Mouse (Mus musculus) spleen, adult 2 months (tissue): ENCODE measurements around the gene Six3. TPM values are rescaled to one million over a fixed set of nuclear protein-coding genes. Genes with fewer than 3 reads are reported as not detected.

Experiments
- DNase-seq, 2 experiments: peaks; one replicate each; pipeline versions ENCODE4 v3.0.0 to v3.0.0-alpha.2; 2012 to 2021; ENCODE audit warnings: low spot score in 2 of 2, low read depth in 1 of 2
- H3K27ac ChIP-seq: fragments of 200-500 bp; 2 replicates; pipeline ENCODE4 v1.5.1; 2012; ENCODE audit warnings: low read length, inconsistent platforms; ENCODE audit not compliant: insufficient read depth
- H3K27me3 ChIP-seq: fragments of 200-500 bp; 2 replicates; pipeline ENCODE4 v1.6.1; 2012; ENCODE audit warnings: mild to moderate bottlenecking, moderate library complexity, low read length, inconsistent platforms; ENCODE audit not compliant: control insufficient read depth, insufficient read depth
- H3K36me3 ChIP-seq: fragments of 200-500 bp; 2 replicates; pipeline ENCODE4 v1.6.1; 2012; ENCODE audit warnings: mild to moderate bottlenecking, low read length, inconsistent platforms; ENCODE audit not compliant: control insufficient read depth, insufficient read depth
- H3K4me1 ChIP-seq: fragments of 200-500 bp; 2 replicates; pipeline ENCODE4 v1.6.1; 2011; ENCODE audit warnings: inconsistent platforms; ENCODE audit not compliant: control insufficient read depth, insufficient read depth, insufficient read length
- H3K4me3 ChIP-seq: fragments of 200-500 bp; 2 replicates; pipeline ENCODE4 v1.5.1; 2011; ENCODE audit warnings: mild to moderate bottlenecking, inconsistent platforms; ENCODE audit not compliant: insufficient read depth, insufficient read length; ENCODE audit errors: extremely low read depth
- CTCF ChIP-seq: fragments of 200-500 bp; IDR thresholded peaks from 2 replicates; pipeline ENCODE4 v1.5.1; 2011; ENCODE audit warnings: mild to moderate bottlenecking, inconsistent platforms; ENCODE audit not compliant: insufficient read depth, insufficient read length, insufficient replicate concordance; ENCODE audit errors: extremely low read depth
- POLR2A ChIP-seq: fragments of 200-500 bp; IDR thresholded peaks from 2 replicates; pipeline ENCODE4 v1.6.1; 2011; ENCODE audit warnings: low read depth, low read length, inconsistent platforms
- WGBS: fragments of 180-500 bp; shearing (Covaris S2); methylation state at CpG from one replicate; pipeline ENCODE4 v1.1.7; 2018; 5-methylcytosine and 5-hydroxymethylcytosine counted together
- polyA plus RNA-seq: library from polyadenylated mRNA; depleted of rRNA; stranded (reverse); fragments of >200 nt; gene quantifications from 2 replicates; pipeline ENCODE4 v1.2.3, GENCODE M21; 2012

Six3 gene
- polyA plus RNA-seq, 1 experiment = 0.13 TPM

DNA sequence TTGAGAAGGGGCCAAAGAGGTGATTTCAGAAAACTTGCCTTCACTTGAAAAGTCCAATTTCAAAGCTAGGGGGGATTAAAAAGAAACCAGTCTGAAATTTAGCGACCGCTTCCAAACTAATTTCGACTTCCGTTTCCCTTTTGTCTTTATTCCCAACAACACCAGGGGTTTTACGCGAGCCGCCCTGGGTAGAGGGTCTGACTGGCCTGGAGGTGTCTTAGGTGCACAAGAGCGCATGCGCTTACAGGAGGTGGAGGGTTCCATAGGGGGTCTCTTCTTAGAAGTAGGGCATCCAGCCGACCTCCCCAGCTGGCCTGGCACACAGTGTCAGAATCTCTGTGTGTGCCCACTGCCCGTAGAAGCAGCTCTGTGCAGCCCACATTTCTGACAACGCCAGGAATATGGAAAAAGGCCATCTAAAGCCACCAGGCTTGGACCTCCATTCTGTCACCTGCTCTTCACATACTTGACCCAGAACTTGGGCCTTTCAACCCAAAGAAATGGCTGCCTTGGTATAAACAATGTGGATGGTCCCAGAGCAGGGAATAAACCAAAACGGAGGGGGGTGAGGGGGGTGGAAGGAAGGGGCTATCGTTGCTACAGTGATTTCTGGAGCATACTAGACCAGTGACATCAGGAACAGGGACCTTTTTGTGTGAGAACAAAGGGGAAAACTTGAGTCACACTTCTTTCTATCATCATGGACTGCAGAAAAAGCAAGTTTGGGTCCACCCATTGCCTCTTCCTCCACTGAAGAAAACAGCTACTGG lies 12.9 kb downstream of the Six3 start:
- no peak overlapping the region for H3K4me3 ChIP-seq
- H3K27me3 ChIP-seq = peaks cover 23% of the 10 kb centered on the region
- no peak for DNase-seq
- H3K36me3 ChIP-seq = no peaks in the 10 kb centered on the region
- no peak for TF ChIP-seq CTCF
- TF ChIP-seq POLR2A = no peak
- H3K4me1 ChIP-seq = no peaks in the 10 kb centered on the region
- WGBS = 13% methylated on average over 14 of the region's 14 CpGs
- no peak overlapping the region for H3K27ac ChIP-seq

DNA sequence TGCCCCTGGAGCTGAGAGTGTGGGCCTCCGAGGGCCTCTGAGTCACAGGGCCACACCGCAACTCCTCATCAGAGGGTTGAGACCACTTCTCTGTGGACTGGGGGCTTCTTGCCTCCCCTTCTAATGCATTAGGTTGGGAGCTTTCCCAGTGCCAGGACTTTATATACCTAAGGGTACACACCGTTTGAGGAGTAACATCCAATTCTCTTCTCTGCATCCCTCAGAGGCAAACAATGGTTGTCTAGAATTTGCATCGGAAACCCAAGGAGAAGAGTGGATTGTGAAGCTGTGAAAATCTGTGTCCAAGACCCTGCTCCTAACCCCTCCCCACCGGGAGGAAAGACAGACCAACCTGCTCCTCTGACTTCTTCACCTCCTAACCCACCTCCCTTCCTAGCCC lies 14.3 kb downstream of the Six3 start:
- no peak for DNase-seq
- 41% methylated on average over 5 of the region's 5 CpGs for WGBS
- H3K27me3 ChIP-seq = peaks cover 17% of the 10 kb centered on the region
- H3K27ac ChIP-seq = no peak overlapping the region
- TF ChIP-seq POLR2A (no peak), CTCF (no peak)
- no peak overlapping the region for H3K4me3 ChIP-seq
- no peaks in the 10 kb centered on the region for H3K36me3 ChIP-seq
- no peaks in the 10 kb centered on the region for H3K4me1 ChIP-seq

DNA sequence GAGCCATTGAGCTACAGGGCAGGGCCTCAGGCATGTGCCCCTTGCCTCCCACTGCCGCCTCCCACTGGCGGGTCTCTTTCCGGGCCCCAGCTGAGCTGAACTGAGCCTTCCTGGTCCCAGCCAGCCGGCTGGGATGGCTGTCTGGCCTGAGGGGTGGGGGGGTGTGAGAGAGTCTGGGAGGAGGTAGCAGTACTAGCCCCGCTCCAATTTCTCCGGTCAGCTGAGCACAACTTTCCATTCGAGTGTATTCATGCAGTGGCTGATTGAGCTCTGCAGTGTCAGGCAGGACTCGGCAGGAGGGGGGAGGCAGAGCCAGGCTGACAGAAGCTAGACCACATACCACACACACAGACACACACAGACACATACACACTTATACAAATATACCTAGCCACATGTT lies 15.4 kb downstream of the Six3 start:
- Histone ChIP-seq H3K36me3 (no peaks in the 10 kb centered on the region), H3K4me3 (no peak overlapping the region), H3K27me3 (peaks cover 9% of the 10 kb centered on the region; the same call in 1 of the 2 replicates), H3K4me1 (no peaks in the 10 kb centered on the region), H3K27ac (no peak overlapping the region)
- WGBS = 35% methylated on average over 8 of the region's 8 CpGs
- TF ChIP-seq POLR2A (no peak), CTCF (no peak)
- no peak for DNase-seq

DNA sequence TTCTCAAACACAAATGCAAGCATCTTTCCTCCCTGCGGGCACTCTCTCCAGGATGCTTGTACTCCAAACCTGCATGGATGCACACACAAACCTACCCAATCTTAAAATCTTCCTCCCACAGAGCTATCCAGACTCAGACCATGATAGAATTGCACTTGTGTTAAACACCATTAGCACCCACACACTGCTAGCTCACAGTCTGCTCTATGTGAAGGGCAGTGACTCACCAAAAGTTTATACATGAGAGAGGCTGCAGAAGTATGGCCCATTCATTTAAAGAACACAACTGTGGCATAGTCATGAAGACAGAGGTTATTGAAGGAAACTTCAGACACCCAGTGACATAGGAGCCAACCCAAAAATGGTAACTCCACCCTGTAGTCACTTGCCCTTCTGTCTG lies 16.0 kb downstream of the Six3 start:
- DNase-seq = no peak
- TF ChIP-seq CTCF = no peak
- TF ChIP-seq POLR2A = no peak
- Histone ChIP-seq H3K4me3 (no peak overlapping the region), H3K36me3 (no peaks in the 10 kb centered on the region), H3K27ac (no peak overlapping the region), H3K4me1 (no peaks in the 10 kb centered on the region), H3K27me3 (peaks cover 9% of the 10 kb centered on the region; the same call in 1 of the 2 replicates)
- 90% methylated on average over 1 of the region's 1 CpGs for WGBS

DNA sequence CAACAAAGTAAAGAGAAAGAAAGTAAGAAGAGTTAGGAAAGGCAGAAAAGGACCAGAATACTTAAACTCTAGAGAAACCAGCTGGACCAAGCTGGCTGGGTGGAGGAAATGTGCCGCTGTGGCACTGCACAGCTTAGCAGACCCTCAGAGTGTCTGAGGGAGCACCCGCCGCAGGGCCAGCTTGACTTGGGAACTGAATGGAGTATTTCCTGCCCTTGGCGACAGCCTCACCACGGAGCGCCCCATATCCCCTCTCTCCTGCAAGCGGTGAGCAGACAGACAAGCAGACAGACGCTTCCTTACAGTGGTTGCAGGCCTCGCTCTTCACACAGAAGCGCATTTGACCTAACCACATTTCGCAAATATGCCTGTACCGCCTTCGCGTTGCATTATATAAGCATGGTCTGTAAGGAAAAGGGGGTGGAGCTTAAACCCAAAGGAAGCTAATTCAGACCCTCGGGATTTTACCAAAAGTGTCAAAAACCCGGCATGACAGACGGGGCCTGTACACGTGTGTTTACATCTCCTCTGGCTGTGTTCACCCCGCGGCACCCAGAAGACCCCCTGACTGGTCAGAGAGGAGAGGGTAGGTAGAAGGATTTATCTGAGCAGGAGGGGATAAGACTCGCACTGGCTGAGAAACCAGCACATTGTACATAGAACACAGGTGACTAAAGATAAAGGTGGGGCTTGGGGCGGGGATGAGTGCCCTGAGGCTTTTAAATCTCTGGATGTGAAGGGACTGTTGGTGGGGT lies 17.1 kb downstream of the Six3 start:
- Histone ChIP-seq H3K27me3 (0 out of 2 replicates have a peak, but pooled peaks cover 3% of the 10 kb centered on the region), H3K4me1 (no peaks in the 10 kb centered on the region), H3K27ac (no peak overlapping the region), H3K36me3 (no peaks in the 10 kb centered on the region), H3K4me3 (no peak overlapping the region)
- DNase-seq = no peak
- WGBS = 34% methylated on average over 22 of the region's 22 CpGs
- TF ChIP-seq CTCF = no peak
- TF ChIP-seq POLR2A = no peak

DNA sequence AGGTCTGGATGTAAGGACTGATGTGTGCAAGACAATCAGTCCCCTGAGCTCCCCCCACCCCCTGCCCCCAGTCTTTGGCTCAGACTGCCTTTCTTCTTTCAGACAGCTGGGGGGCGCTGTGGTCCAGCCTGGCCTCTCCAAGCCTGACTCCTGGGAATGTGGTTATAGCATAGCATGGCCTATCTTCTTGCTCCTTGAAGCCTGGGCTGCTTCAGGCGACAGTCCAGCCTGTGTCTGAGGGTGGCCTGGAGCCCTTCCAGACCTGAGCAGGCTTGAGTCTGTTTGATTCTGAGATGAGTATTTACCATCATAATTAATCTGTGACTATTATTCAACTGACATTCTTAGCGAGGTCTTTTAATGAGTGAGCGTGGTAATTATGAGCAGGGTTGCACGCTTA lies 17.7 kb downstream of the Six3 start:
- Histone ChIP-seq H3K4me1 (no peaks in the 10 kb centered on the region), H3K27ac (no peak overlapping the region), H3K36me3 (no peaks in the 10 kb centered on the region), H3K27me3 (0 out of 2 replicates have a peak, but pooled peaks cover 1% of the 10 kb centered on the region), H3K4me3 (no peak overlapping the region)
- 78% methylated on average over 4 of the region's 5 CpGs for WGBS
- no peak for DNase-seq
- TF ChIP-seq CTCF (no peak), POLR2A (no peak)

DNA sequence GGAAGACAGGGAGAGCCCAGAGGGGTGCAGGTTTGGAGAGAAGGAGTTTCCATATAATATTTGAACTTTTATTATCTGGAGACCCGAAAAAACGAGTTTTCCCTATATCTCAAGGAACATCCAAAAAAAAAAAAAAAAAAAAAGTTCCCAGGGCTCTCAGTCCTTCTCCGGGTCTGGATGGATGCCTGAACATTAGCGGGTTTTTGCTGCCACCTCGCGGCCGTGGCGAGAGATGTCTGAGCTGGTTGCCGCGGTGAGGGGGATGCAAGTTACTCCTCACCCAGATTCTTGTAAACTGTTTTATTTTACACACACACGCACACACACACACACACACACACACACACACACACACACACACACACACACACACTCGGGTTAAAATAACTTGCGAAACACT lies 20.2 kb downstream of the Six3 start:
- 2% methylated on average over 13 of the region's 13 CpGs for WGBS
- no peak overlapping the region for H3K27ac ChIP-seq
- H3K4me3 ChIP-seq = no peak overlapping the region
- H3K4me1 ChIP-seq = no peaks in the 10 kb centered on the region
- TF ChIP-seq CTCF (peak; percentile 76), POLR2A (no peak)
- DNase-seq = peak in 1 of 2 experiments; percentile 48
- no peaks in the 10 kb centered on the region for H3K36me3 ChIP-seq
- H3K27me3 ChIP-seq = 0 out of 2 replicates have a peak, but pooled peaks cover 1% of the 10 kb centered on the region
